8 mouse cellular contexts compared by ENCODE assay signal in genomic region chr19:32386556-32387402, GRCm38 (mm10). TPM values are rescaled to one million over a fixed set of nuclear protein-coding genes. Genes with fewer than 3 reads are reported as not detected.
DNase-seq lines count a peak whose midpoint lies in the region; ATAC-seq and TF ChIP-seq lines count a peak whose summit lies in the region.

No protein-coding gene starts in this region.

- H3K4me3 ChIP-seq in embryonic facial prominence, embryonic 11.5 days (ENCODE audit: low read depth, low read length) = peak overlapping the region; percentile 87
- H3K4me3 ChIP-seq in heart, embryonic 12.5 days = peak overlapping the region; percentile 80
- H3K4me3 ChIP-seq in kidney, embryonic 14.5 days (ENCODE audit: low read length) = peak overlapping the region; percentile 57
- peak overlapping the region; percentile 82 for H3K4me3 ChIP-seq in liver, postnatal 0 days (ENCODE audit: low read depth, low read length)
- H3K4me3 ChIP-seq in olfactory bulb, adult 2 months (ENCODE audit: insufficient read depth, low read depth, low read length) = peak overlapping the region; percentile 78

- peak overlapping the region; percentile 97 for H3K4me2 ChIP-seq in embryonic facial prominence, embryonic 11.5 days (ENCODE audit: low read depth, low read length)
- peak overlapping the region; percentile 90 for H3K4me2 ChIP-seq in heart, embryonic 12.5 days
- H3K4me2 ChIP-seq in kidney, embryonic 14.5 days (replicated peaks; ENCODE audit: low read depth, low read length) = peak overlapping the region; percentile 83
- peak overlapping the region; percentile 97 for H3K4me2 ChIP-seq in liver, postnatal 0 days (ENCODE audit: low read depth, low read length)

- H3K9ac ChIP-seq in embryonic facial prominence, embryonic 11.5 days (replicated peaks; ENCODE audit: low read length) = peak overlapping the region; percentile 87
- H3K9ac ChIP-seq in heart, embryonic 12.5 days = peak overlapping the region; percentile 83
- peak overlapping the region; percentile 84; the same call in 1 of the 2 replicates for H3K9ac ChIP-seq in kidney, embryonic 14.5 days (ENCODE audit: low read depth, low read length)
- H3K9ac ChIP-seq in liver, postnatal 0 days (replicated peaks) = peak overlapping the region; percentile 79; the same call in 1 of the 2 replicates

- no peaks in the 10 kb centered on the region for H3K9me3 ChIP-seq in embryonic facial prominence, embryonic 11.5 days (replicated peaks; ENCODE audit: control insufficient read depth, low read length)
- H3K9me3 ChIP-seq in heart, embryonic 12.5 days (replicated peaks) = no peaks in the 10 kb centered on the region
- no peaks in the 10 kb centered on the region for H3K9me3 ChIP-seq in kidney, embryonic 14.5 days (ENCODE audit: control insufficient read depth, low read length)
- H3K9me3 ChIP-seq in liver, postnatal 0 days (ENCODE audit: low read length) = no peaks in the 10 kb centered on the region

- 27% methylated on average over 19 of the region's 19 CpGs for WGBS in embryonic facial prominence, embryonic 11.5 days
- 19% methylated on average over 19 of the region's 19 CpGs for WGBS in heart, embryonic 12.5 days
- WGBS in kidney, embryonic 14.5 days = 19% methylated on average over 19 of the region's 19 CpGs
- WGBS in liver, postnatal 0 days (ENCODE audit: insufficient replicate concordance) = 32% methylated on average over 19 of the region's 19 CpGs
- WGBS in olfactory bulb, adult 2 months = 35% methylated on average over 19 of the region's 19 CpGs

- DNase-seq in urinary bladder, adult 18-20 months (ENCODE audit: low spot score in 2 of 2) = peak; percentile 59 to 70
- DNase-seq in urinary bladder, postnatal 10 days (ENCODE audit: low spot score) = no peak
- DNase-seq in embryonic facial prominence, embryonic 11.5 days (ENCODE audit: low spot score) = no peak
- peak; percentile 42 for DNase-seq in liver, postnatal 0 days
- DNase-seq in thymus, postnatal 36 days = no peak

- H3K27ac ChIP-seq in embryonic facial prominence, embryonic 11.5 days (replicated peaks; ENCODE audit: low read depth, low read length) = no peak overlapping the region
- H3K27ac ChIP-seq in heart, embryonic 12.5 days (ENCODE audit: poor library complexity, severe bottlenecking) = no peak overlapping the region
- H3K27ac ChIP-seq in kidney, embryonic 14.5 days (ENCODE audit: low read depth, low read length) = no peak overlapping the region
- no peak overlapping the region for H3K27ac ChIP-seq in liver, postnatal 0 days (ENCODE audit: low read depth)
- H3K27ac ChIP-seq in olfactory bulb, adult 2 months (ENCODE audit: insufficient read depth, low read depth, low read length) = no peak overlapping the region

- H3K27me3 ChIP-seq in embryonic facial prominence, embryonic 11.5 days (ENCODE audit: control insufficient read depth, insufficient read depth, low read length) = no peaks in the 10 kb centered on the region
- no peaks in the 10 kb centered on the region for H3K27me3 ChIP-seq in heart, embryonic 12.5 days (replicated peaks)
- no peaks in the 10 kb centered on the region for H3K27me3 ChIP-seq in kidney, embryonic 14.5 days (ENCODE audit: control insufficient read depth, insufficient read depth, low read length)
- H3K27me3 ChIP-seq in liver, postnatal 0 days (ENCODE audit: insufficient read depth, low read length) = peaks cover 13% of the 10 kb centered on the region; the same call in 1 of the 2 replicates

- TF ChIP-seq EP300 in liver, postnatal 0 days (IDR thresholded peaks at IDR 0.05; ENCODE audit: low read depth) = no peak

- no peak for TF ChIP-seq CTCF in liver, postnatal 0 days (IDR thresholded peaks at IDR 0.05; ENCODE audit: low read depth)
- TF ChIP-seq CTCF in olfactory bulb, adult 2 months (IDR thresholded peaks at IDR 0.05; ENCODE audit: insufficient read depth, low read depth, low read length) = no peak

- H3K4me1 ChIP-seq in embryonic facial prominence, embryonic 11.5 days (ENCODE audit: control insufficient read depth, insufficient read depth, low read length) = no peaks in the 10 kb centered on the region
- peaks cover 38% of the 10 kb centered on the region for H3K4me1 ChIP-seq in heart, embryonic 12.5 days (replicated peaks)
- peaks cover 16% of the 10 kb centered on the region for H3K4me1 ChIP-seq in kidney, embryonic 14.5 days (ENCODE audit: control insufficient read depth, insufficient read depth, low read length)
- H3K4me1 ChIP-seq in liver, postnatal 0 days (ENCODE audit: insufficient read depth) = peaks cover 19% of the 10 kb centered on the region
- peaks cover 16% of the 10 kb centered on the region for H3K4me1 ChIP-seq in olfactory bulb, adult 2 months (ENCODE audit: control insufficient read depth, insufficient read depth, low read length)

- no peak for TF ChIP-seq POLR2A in olfactory bulb, adult 2 months (IDR thresholded peaks at IDR 0.05; ENCODE audit: insufficient read depth, low read depth, low read length)

- ATAC-seq in embryonic facial prominence, embryonic 11.5 days (replicated peaks; ENCODE audit: insufficient number of reproducible peaks, low FRiP score, low TSS enrichment, low read depth) = no peak
- ATAC-seq in heart, embryonic 12.5 days (ENCODE audit: insufficient number of reproducible peaks, low FRiP score) = no peak
- ATAC-seq in kidney, embryonic 14.5 days (ENCODE audit: low FRiP score, low TSS enrichment) = no peak
- ATAC-seq in liver, postnatal 0 days = no peak

- H3K36me3 ChIP-seq in embryonic facial prominence, embryonic 11.5 days (replicated peaks; ENCODE audit: control insufficient read depth, insufficient read depth, low read depth, low read length) = no peaks in the 10 kb centered on the region
- peaks cover 3% of the 10 kb centered on the region for H3K36me3 ChIP-seq in heart, embryonic 12.5 days
- no peaks in the 10 kb centered on the region for H3K36me3 ChIP-seq in kidney, embryonic 14.5 days (ENCODE audit: control insufficient read depth, insufficient read depth, low read length)
- H3K36me3 ChIP-seq in liver, postnatal 0 days (replicated peaks; ENCODE audit: insufficient read depth, low read length) = no peaks in the 10 kb centered on the region

RNA-seq across cellular contexts. Expression of gene Sgms1, which starts 2.7 kb away (rescaled TPM):
- 12.2 and 15.3 TPM in 2 replicates for polyA plus RNA-seq in embryonic facial prominence, embryonic 11.5 days (2014; fragmentation: Nextera tagmentation; extraction: Ambion mirVana)
- 45.0 and 49.9 TPM in 2 replicates for polyA plus RNA-seq in heart, embryonic 12.5 days (2016; fragmentation: Nextera tagmentation; extraction: Ambion mirVana)
- polyA plus RNA-seq in kidney, embryonic 14.5 days (2014; fragmentation: Nextera tagmentation; extraction: Ambion mirVana) = 32.1 and 50.8 TPM in 2 replicates
- 16.0 and 17.4 TPM in 2 replicates for polyA plus RNA-seq in liver, postnatal 0 days (2015; fragmentation: Nextera tagmentation; extraction: Ambion mirVana)
- polyA plus RNA-seq in olfactory bulb, adult 2 months (2012; ENCODE audit: insufficient read depth, insufficient read length, low replicate concordance, missing spikeins) = not detected in 2 replicates

Comparison
In these comparisons a context has a peak if more than half of its experiments do, and no peak if none do; other contexts are left out.
1. DNase-seq: peak in urinary bladder, adult 18-20 months (2 of 2) and liver, postnatal 0 days (single experiment); none in urinary bladder, postnatal 10 days (single experiment), embryonic facial prominence, embryonic 11.5 days (single experiment) and thymus, postnatal 36 days (0 of 2).
2. Peak in every context shown above with its lines, with median percentiles within 50 percentile points of each other: H3K4me2 ChIP-seq, H3K4me3 ChIP-seq and H3K9ac ChIP-seq.